Mouse (Mus musculus) stomach, embryonic 15.5 days (tissue): Measurements from ENCODE around the gene Hdac9. TPM values are rescaled to one million over a fixed set of nuclear protein-coding genes. Genes with fewer than 3 reads are reported as not detected.

Experiments used
- ATAC-seq: fragments of 200-750 bp; cut with Nextera tagmentation; 2 replicates; pipeline ENCODE4 v1.8.0; 2017; ENCODE audit warnings: low read depth, moderate number of reproducible peaks, moderate TSS enrichment; ENCODE audit not compliant: insufficient read depth, low FRiP score
- H3K27ac ChIP-seq: fragments of 300-500 bp; sonication (generic); 2 replicates; pipeline ENCODE4 v1.5.1; 2015; ENCODE audit warnings: mild to moderate bottlenecking, inconsistent platforms
- H3K27me3 ChIP-seq: fragments of 300-500 bp; sonication (generic); replicated peaks from 2 replicates; pipeline ENCODE4 v1.6.1; 2015; ENCODE audit warnings: inconsistent platforms
- H3K36me3 ChIP-seq: fragments of 300-500 bp; sonication (generic); 2 replicates; pipeline ENCODE4 v1.6.1; 2015; ENCODE audit warnings: inconsistent platforms
- H3K4me1 ChIP-seq: fragments of 300-500 bp; sonication (generic); 2 replicates; pipeline ENCODE4 v1.6.1; 2015; ENCODE audit warnings: inconsistent platforms
- H3K4me2 ChIP-seq: fragments of 300-500 bp; sonication (generic); 2 replicates; pipeline ENCODE4 v1.6.1; 2015; ENCODE audit warnings: mild to moderate bottlenecking, inconsistent platforms
- H3K4me3 ChIP-seq: fragments of 300-500 bp; sonication (generic); replicated peaks from 2 replicates; pipeline ENCODE4 v1.5.1; 2015; ENCODE audit warnings: inconsistent platforms
- H3K9ac ChIP-seq: fragments of 300-500 bp; sonication (generic); 2 replicates; pipeline ENCODE4 v1.6.1; 2015; ENCODE audit warnings: inconsistent platforms
- H3K9me3 ChIP-seq: fragments of 300-500 bp; sonication (generic); 2 replicates; pipeline ENCODE4 v1.6.1; 2016; ENCODE audit warnings: inconsistent platforms
- WGBS: fragments of 180-500 bp; shearing (Covaris S2); methylation state at CpG from one replicate; pipeline ENCODE4 v1.1.7; 2015; 5-methylcytosine and 5-hydroxymethylcytosine counted together
- polyA plus RNA-seq: library from polyadenylated mRNA; unstranded; fragments of >200 nt; fragmentation: Nextera tagmentation; extraction: Ambion mirVana; gene quantifications from 2 replicates; pipeline ENCODE4 v1.2.1, GENCODE M21; 2015

Gene Hdac9
- polyA plus RNA-seq, 1 experiment from 2014 or later, result 4.9 TPM

DNA sequence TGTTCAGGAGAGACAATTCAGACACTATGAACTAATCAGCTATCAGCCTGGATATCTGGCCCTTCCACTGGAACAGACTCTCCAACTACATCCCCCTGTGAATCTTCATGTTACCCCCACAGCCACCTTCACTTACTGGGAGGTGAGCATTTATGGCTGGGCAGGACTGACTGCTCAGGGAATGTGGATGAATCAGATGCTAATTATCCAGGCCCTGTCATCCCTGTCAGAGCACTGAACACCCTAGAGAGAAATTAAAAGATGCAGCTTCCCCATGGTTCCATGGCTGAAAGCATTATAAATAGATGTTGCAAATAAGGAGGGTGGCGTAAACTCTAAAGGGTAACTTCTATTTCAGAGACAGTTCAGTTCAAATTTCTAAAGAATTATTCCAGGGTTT lies 345.8 kb downstream of the Hdac9 start:
- no peaks in the 10 kb centered on the region for H3K27me3 ChIP-seq
- H3K4me3 ChIP-seq, result no peak overlapping the region
- no peak overlapping the region for H3K27ac ChIP-seq
- H3K9me3 ChIP-seq, result no peaks in the 10 kb centered on the region
- no peak for ATAC-seq
- no peaks in the 10 kb centered on the region for H3K4me1 ChIP-seq
- no peak overlapping the region for H3K4me2 ChIP-seq
- 94% methylated on average over 1 of the region's 1 CpGs for WGBS
- H3K9ac ChIP-seq, result no peak overlapping the region
- no peaks in the 10 kb centered on the region for H3K36me3 ChIP-seq

DNA sequence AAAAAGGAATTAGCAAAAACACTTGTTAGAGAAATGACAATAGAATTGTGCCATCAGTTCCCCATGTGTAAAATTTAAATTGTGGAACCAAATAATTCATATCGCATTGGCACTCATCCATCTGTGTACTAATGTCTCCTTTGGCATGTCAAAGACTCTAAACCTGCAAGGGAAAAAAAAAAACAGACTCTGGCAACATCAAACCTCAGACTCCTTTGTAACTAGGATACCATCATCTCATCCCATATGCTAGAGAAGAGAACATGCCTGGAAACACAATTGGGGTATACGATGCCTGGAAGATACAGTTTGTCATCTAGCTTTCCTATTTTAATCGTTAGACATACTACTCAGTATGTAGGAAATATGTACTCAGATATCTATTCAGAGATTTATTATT lies 347.4 kb downstream of the Hdac9 start:
- Histone ChIP-seq H3K4me1 (no peaks in the 10 kb centered on the region), H3K4me2 (no peak overlapping the region), H3K4me3 (no peak overlapping the region), H3K27ac (no peak overlapping the region), H3K36me3 (no peaks in the 10 kb centered on the region), H3K27me3 (no peaks in the 10 kb centered on the region), H3K9me3 (no peaks in the 10 kb centered on the region), H3K9ac (no peak overlapping the region)
- no peak for ATAC-seq
- WGBS, result 93% methylated on average over 3 of the region's 3 CpGs

DNA sequence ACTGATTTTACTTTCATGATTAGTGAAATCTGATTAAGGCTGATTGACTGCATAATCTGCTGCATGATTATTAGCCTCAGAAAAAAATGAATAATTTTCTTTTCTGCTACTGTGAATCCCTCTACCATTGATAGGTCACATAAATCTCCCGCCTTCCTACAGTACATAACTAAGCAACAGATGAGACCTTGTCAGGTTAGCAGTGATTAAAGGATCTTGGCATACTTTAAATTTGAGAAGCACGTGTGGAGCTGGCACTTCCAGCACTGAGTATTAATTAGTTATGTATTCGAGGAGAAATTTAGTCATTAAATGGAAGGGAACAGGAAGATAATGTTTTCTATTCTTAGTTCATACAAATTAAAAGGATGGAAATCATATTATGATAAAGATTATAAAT lies 347.8 kb downstream of the Hdac9 start:
- 69% methylated on average over 3 of the region's 3 CpGs for WGBS

DNA sequence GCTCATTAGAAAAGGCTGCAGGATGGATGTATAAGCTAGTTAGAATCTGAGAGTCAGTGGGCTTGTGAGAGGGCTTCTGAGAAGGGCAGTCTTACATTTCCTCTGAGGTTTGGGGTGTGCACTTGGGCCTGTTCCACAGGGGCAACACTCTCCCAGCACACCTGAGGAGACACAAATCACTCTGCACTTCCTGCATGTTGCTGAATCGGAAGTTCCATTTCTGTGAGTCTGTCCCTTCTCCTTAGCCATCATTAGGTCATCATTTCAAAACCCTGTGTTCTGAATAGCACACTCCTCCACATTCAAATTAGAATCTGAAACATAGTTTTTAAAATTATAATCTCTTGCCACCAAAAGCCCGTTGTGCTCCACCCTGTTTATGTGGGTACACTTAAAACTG lies 354.6 kb downstream of the Hdac9 start:
- H3K4me2 ChIP-seq, result no peak overlapping the region
- no peaks in the 10 kb centered on the region for H3K27me3 ChIP-seq
- 72% methylated on average over 2 of the region's 2 CpGs for WGBS
- no peaks in the 10 kb centered on the region for H3K4me1 ChIP-seq
- no peak overlapping the region for H3K27ac ChIP-seq
- no peak overlapping the region for H3K4me3 ChIP-seq
- no peak overlapping the region for H3K9ac ChIP-seq
- H3K9me3 ChIP-seq, result no peaks in the 10 kb centered on the region
- H3K36me3 ChIP-seq, result no peaks in the 10 kb centered on the region
- no peak for ATAC-seq

More for the DNA sequence above, 347.8 kb downstream of the Hdac9 start:
- Histone ChIP-seq H3K4me1 (no peaks in the 10 kb centered on the region), H3K4me2 (no peak overlapping the region), H3K9me3 (no peaks in the 10 kb centered on the region), H3K27me3 (no peaks in the 10 kb centered on the region), H3K27ac (no peak overlapping the region), H3K9ac (no peak overlapping the region), H3K36me3 (no peaks in the 10 kb centered on the region), H3K4me3 (no peak overlapping the region)
- no peak for ATAC-seq

DNA sequence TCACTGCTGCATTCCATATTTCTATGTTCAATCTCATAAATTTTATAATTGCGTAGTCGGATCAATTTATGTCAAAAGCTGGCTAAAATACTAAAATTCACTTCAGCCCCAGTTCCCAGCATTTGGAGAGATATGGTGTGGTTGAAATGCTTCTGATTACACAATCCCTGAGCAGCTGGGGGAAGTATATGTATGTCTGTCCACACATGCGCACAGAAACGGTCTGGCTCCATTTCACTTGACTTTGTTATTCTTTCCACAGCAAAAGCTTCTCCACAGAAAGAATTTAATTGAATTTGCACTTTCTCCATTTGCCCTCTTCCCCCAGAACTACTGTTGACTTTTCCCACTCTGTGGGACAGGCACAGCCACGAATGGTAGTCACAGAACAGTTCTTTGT lies 357.9 kb downstream of the Hdac9 start:
- Histone ChIP-seq H3K4me3 (no peak overlapping the region), H3K36me3 (no peaks in the 10 kb centered on the region), H3K4me2 (no peak overlapping the region), H3K9me3 (no peaks in the 10 kb centered on the region), H3K4me1 (no peaks in the 10 kb centered on the region), H3K27me3 (no peaks in the 10 kb centered on the region), H3K9ac (no peak overlapping the region), H3K27ac (no peak overlapping the region)
- 46% methylated on average over 5 of the region's 5 CpGs for WGBS
- ATAC-seq, result no peak

DNA sequence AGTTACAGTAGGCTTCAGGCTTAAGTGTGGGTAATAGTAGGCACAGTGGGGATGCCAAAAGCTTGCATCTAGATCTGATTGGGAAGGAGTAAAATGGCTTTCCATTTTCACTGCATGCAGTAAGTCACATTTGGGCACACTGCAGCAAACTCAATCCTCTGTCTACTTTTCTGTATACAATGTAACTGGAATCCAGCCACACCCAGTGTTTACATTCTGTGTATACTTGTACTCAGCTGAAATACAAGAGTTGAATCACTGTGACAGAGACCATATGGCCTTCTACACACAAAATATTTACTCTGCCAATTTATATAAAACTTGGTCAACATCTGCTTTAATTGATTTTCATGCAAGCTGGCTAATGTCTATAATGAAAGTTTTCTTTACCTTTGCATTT lies 362.1 kb downstream of the Hdac9 start:
- no peak for ATAC-seq
- 0 out of 2 replicates have a peak overlapping the region, but pooled peaks have one; percentile 40 for H3K27ac ChIP-seq

DNA sequence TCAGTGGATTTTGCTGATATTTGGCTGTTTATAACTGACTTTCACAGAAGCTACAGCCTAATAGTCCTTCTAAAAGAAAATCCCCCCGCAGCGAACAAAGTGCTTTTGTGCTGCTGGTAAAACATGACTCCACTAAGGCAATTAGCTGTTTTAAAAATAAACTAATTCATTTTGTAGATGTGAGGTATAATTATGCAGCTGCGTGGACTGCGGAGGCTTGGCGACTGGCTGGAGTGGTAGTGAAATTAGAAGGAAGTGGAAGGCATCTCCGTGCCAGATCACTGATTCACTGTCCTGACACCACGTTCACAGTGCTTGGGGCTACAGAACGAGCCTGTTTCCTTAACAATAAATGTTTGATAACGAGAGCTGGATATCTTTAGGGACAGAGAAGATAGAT lies 366.6 kb downstream of the Hdac9 start:
- Histone ChIP-seq H3K4me3 (no peak overlapping the region), H3K4me2 (no peak overlapping the region), H3K27ac (no peak overlapping the region), H3K9me3 (no peaks in the 10 kb centered on the region), H3K27me3 (no peaks in the 10 kb centered on the region), H3K9ac (no peak overlapping the region), H3K4me1 (no peaks in the 10 kb centered on the region), H3K36me3 (no peaks in the 10 kb centered on the region)
- no peak for ATAC-seq
- WGBS, result 67% methylated on average over 9 of the region's 9 CpGs

More for the DNA sequence above, 362.1 kb downstream of the Hdac9 start:
- Histone ChIP-seq H3K4me2 (no peak overlapping the region), H3K4me3 (no peak overlapping the region), H3K27me3 (no peaks in the 10 kb centered on the region), H3K9me3 (no peaks in the 10 kb centered on the region), H3K4me1 (no peaks in the 10 kb centered on the region), H3K36me3 (no peaks in the 10 kb centered on the region), H3K9ac (no peak overlapping the region)

DNA sequence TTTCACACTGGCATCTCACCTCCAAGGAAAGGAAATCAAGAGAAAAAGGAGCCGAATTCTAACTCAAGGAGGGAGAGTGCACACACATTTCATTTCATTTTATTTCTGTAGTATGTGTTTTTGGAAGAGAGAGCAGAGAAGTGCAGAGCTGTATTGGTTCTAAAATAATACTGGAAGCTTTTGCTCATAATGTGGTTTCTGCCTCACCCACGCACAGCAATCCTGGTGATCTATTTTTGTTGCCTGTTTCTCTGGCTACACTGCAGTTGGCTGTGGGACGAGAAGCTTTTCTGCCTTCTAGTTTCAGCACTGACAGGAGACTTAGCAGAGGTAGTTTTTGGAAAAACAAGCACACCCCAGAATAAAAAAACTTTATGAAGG lies 387.7 kb downstream of the Hdac9 start:
- no peaks in the 10 kb centered on the region for H3K36me3 ChIP-seq
- H3K27me3 ChIP-seq, result no peaks in the 10 kb centered on the region
- H3K9ac ChIP-seq, result no peak overlapping the region
- no peaks in the 10 kb centered on the region for H3K9me3 ChIP-seq
- 29% methylated on average over 3 of the region's 3 CpGs for WGBS
- H3K4me2 ChIP-seq, result peak overlapping the region; percentile 40
- peaks cover 12% of the 10 kb centered on the region for H3K4me1 ChIP-seq
- H3K4me3 ChIP-seq, result no peak overlapping the region
- H3K27ac ChIP-seq, result peak overlapping the region; percentile 38
- no peak for ATAC-seq

DNA sequence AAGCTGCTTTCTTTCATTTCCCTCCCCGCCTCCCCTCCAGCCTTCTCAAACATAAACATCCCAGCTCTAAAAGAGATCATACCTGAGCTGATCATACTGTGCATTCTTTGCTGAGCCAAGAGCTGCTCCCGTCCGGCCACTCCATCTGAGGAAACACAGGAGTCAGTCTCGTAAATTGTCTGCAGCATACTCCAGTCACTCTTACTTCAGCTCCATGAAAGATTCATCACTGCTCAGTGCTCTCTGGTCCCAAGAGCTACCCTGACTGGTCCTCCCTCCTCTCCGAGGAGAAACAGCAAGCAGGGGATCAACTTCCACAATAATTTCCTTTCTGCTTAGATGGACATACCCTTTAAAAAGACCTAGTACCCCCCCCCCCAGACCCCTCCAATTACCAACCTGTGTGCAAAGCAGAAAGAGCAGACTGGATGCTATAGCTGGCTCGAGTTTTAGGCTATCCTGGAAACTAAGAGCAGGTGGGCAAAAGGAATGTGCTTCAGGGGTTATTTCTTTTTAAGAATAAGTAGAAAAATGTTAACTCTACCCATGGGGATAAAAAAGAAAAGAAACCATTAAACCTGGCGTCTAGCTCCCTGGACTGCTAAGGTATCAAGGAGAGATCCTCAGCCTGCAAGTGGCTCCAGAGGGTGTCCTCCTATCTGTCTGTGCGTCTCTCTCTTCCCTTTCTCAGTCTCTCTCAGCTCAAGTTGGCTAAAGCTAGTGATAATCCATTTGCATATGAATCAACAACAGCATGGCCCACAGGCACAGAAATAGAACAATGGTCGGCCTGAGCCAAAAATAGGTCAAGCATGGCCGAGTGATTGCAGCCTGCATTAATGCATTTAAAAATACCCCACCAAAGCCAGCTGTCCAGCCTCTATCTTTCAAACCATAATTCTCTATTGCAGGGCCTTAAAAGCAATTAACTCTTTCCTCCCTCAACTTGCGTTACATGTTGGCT lies 388.4 kb downstream of the Hdac9 start:
- Histone ChIP-seq H3K27ac (peak overlapping the region; percentile 38), H3K9me3 (no peaks in the 10 kb centered on the region), H3K36me3 (no peaks in the 10 kb centered on the region), H3K9ac (no peak overlapping the region), H3K4me3 (peak overlapping the region; percentile 24), H3K4me2 (peak overlapping the region; percentile 40), H3K4me1 (peaks cover 12% of the 10 kb centered on the region), H3K27me3 (no peaks in the 10 kb centered on the region)
- 14% methylated on average over 11 of the region's 11 CpGs for WGBS
- peak; percentile 27; the same call in 1 of the 2 replicates for ATAC-seq

DNA sequence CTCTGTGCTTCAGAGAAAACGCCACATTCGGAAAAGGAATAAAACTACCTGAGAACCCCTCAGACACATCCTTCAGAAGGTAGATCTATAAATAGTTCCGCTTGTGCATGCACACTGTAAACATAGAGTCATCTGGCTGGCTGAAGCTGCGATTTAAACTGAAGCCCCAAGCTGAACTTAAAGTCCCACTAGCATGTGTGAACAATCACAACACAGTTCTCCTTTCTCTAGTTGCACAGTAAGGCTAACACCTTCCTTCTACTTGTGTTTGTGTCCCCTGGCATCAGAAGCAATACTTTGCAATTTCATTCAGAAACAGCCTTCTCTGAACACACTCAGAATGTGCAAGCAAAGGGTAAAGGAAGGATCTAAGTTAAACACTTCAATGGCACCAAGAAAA lies 389.1 kb downstream of the Hdac9 start:
- H3K4me2 ChIP-seq, result peak overlapping the region; percentile 40
- WGBS, result 31% methylated on average over 4 of the region's 4 CpGs
- H3K27me3 ChIP-seq, result no peaks in the 10 kb centered on the region
- H3K9ac ChIP-seq, result no peak overlapping the region
- no peak for ATAC-seq
- peaks cover 12% of the 10 kb centered on the region for H3K4me1 ChIP-seq
- peak overlapping the region; percentile 38; the same call in 1 of the 2 replicates for H3K27ac ChIP-seq
- peak overlapping the region; percentile 24 for H3K4me3 ChIP-seq
- H3K36me3 ChIP-seq, result no peaks in the 10 kb centered on the region
- no peaks in the 10 kb centered on the region for H3K9me3 ChIP-seq

DNA sequence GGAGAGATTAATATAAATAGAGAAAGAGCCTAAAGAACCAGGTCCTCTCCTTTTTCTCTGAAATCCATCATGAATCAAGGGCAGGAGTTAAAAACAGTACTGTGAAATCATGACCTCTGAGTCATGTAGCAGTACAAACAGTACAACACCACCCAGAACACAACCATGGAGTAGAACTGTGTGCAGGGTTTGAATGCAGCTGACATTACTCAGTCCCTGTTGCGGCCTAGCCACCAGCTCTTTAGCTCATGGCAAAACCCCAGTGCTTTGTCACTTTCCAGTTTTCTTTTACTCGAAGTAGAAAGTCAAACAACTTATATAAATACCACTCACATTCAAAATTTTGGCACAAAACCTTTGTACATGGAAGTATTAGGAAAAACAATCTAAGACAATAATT lies 395.4 kb downstream of the Hdac9 start:
- Histone ChIP-seq H3K9me3 (no peaks in the 10 kb centered on the region), H3K9ac (no peak overlapping the region), H3K36me3 (no peaks in the 10 kb centered on the region), H3K27me3 (no peaks in the 10 kb centered on the region), H3K4me1 (no peaks in the 10 kb centered on the region), H3K27ac (no peak overlapping the region), H3K4me2 (no peak overlapping the region), H3K4me3 (no peak overlapping the region)
- WGBS, result 59% methylated on average over 2 of the region's 2 CpGs
- no peak for ATAC-seq

DNA sequence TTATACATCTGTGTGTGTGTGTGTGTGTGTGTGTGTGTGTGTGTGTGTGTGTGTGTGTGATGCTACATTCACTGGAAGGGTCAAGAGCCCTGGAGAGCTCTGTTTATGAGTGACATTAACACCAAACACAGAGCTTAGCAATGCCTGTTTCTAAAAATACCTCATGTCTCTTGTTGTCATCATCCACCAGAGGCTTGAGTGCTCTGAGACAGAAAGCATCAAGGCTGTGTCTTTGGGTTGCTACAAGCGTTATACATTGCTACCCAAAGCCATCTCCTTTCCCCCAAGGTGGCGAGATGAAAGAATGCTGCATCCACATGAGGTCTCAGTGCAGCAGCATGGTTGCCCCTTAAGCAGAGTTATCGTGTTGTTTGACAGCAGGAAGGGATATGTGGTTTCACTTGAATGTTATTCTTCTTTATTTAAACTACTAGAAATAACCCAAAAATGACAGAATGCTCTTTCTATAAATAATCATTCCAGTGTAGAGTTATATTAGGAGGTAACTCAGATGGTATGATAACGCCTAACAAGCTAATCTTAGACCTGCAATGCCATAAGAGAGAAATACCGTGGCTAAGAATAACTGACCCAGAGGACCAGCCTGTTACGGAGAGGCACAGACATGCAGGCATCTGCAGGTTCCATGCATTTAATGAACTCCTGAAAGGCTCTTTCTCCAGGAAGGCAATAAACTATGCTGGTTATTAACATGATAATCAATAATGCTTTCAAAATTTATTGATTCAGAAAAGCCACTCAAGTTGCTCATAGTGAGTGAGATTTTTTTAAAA lies 399.9 kb downstream of the Hdac9 start:
- H3K27ac ChIP-seq, result no peak overlapping the region
- no peaks in the 10 kb centered on the region for H3K4me1 ChIP-seq
- no peaks in the 10 kb centered on the region for H3K36me3 ChIP-seq
- H3K9me3 ChIP-seq, result no peaks in the 10 kb centered on the region
- no peak overlapping the region for H3K4me2 ChIP-seq
- WGBS, result 63% methylated on average over 6 of the region's 6 CpGs
- H3K4me3 ChIP-seq, result no peak overlapping the region
- no peak overlapping the region for H3K9ac ChIP-seq
- ATAC-seq, result no peak
- no peaks in the 10 kb centered on the region for H3K27me3 ChIP-seq
